ENCODE assay signal across 15 mouse cellular contexts in the genomic region with DNA sequence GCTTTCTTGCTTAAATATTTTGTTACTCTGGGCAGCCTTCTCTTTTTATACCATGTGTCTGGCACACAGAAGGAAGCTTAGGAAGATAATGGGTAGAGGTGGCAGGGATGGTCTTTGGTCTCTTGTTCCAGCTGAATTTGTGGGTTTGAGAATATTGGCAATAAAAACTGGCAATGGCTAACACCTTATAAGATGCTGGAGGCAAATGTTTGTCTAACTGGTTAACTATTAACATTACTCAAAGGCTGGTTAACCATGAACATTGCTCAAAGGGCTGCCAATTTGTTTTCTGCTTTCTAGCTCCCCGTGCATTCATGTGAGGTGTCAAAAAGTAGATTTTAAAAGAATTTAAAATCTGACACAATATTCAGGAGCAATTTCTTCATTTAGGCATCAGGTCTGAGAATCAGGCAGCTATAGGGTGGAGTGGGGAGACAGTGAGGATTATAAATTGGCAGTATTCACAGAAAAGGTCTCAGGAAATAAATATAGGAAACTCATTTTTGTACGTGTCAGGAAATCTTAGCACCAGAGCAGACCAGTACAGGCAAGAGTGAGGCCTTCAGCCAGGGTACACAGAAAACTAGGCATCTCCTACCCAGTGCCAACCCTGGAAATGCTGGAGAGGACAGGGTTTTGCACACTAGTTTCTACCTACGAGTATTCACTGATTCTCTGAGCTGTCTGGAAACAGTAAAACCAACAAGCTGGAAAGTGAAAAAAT.
DNase-seq lines count a peak whose midpoint lies in the region; TF ChIP-seq lines count a peak whose summit lies in the region.
"Had no signal": no experiment of that assay in that cellular context is flagged by ENCODE, and none has a peak within 500 bp of the region (broad histone marks: within the 10 kb centered on the region; RNA-seq: fewer than 3 reads in every experiment).

No protein-coding gene starts in this region.

- TF ChIP-seq POLR2A in small intestine, adult 2 months (IDR thresholded peaks at IDR 0.05; ENCODE audit: low read depth, low read length): no peak

- no peak overlapping the region for H3K4me3 ChIP-seq in layer of hippocampus, adult 2 months
- no peak overlapping the region for H3K4me3 ChIP-seq in small intestine, adult 2 months (ENCODE audit: low read depth, low read length)
- H3K4me3 ChIP-seq: hindbrain, embryonic 10.5 days; lung, embryonic 15.5 days; megakaryocyte, embryonic 14.5 days had no signal

- no peaks in the 10 kb centered on the region for H3K36me3 ChIP-seq in small intestine, adult 2 months (ENCODE audit: control insufficient read depth, insufficient read depth, low read length)
- H3K36me3 ChIP-seq: hindbrain, embryonic 10.5 days; lung, embryonic 15.5 days had no signal

- DNase-seq in layer of hippocampus, adult 2 months (ENCODE audit: low spot score in 2 of 2): no peak
- DNase-seq in layer of hippocampus, adult 9-10 months (ENCODE audit: low spot score): no peak
- DNase-seq in kidney, adult 11 months: peak; percentile 53
- peak; percentile 63 for DNase-seq in kidney, postnatal 14 days
- no peak for DNase-seq in thymus, postnatal 25 days
- DNase-seq in spleen, postnatal 4 days (ENCODE audit: low spot score in 2 of 2): no peak
- no peak for DNase-seq in thymus, adult 18-20 months
- DNase-seq: adrenal gland, adult 8-10 months; cerebellum, adult 9-10 months; forebrain, postnatal 0 days; right cerebral cortex, postnatal 14 days had no signal

- 28% methylated on average over 3 of the region's 3 CpGs for WGBS in small intestine, adult 2 months

- peak overlapping the region; percentile 59 for H3K27ac ChIP-seq in layer of hippocampus, adult 2 months
- H3K27ac ChIP-seq in small intestine, adult 2 months (ENCODE audit: insufficient read depth, low read depth, low read length): peak overlapping the region; percentile 55
- H3K27ac ChIP-seq: hindbrain, embryonic 10.5 days; lung, embryonic 15.5 days had no signal

- no peaks in the 10 kb centered on the region for H3K27me3 ChIP-seq in small intestine, adult 2 months (ENCODE audit: control insufficient read depth, insufficient read depth, low read length)
- H3K27me3 ChIP-seq: lung, embryonic 15.5 days; megakaryocyte, embryonic 14.5 days had no signal

- TF ChIP-seq CTCF in layer of hippocampus, adult 2 months (conservative IDR thresholded peaks at IDR 0.05): no peak
- TF ChIP-seq CTCF in small intestine, adult 2 months (IDR thresholded peaks at IDR 0.05; ENCODE audit: extremely low read depth, insufficient read length, insufficient replicate concordance, low read depth, low read length): no peak

- H3K4me1 ChIP-seq in small intestine, adult 2 months (ENCODE audit: control insufficient read depth, insufficient read depth, insufficient read length, low read length): peaks cover 5% of the 10 kb centered on the region; the same call in 1 of the 2 replicates
- H3K4me1 ChIP-seq: hindbrain, embryonic 10.5 days; lung, embryonic 15.5 days; megakaryocyte, embryonic 14.5 days had no signal

Comparison
In these comparisons a context has a peak if more than half of its experiments do, and no peak if none do; other contexts are left out.
1. DNase-seq: peak in kidney, adult 11 months (single experiment) and kidney, postnatal 14 days (single experiment); none in layer of hippocampus, adult 2 months (0 of 2), layer of hippocampus, adult 9-10 months (single experiment), thymus, postnatal 25 days (single experiment), spleen, postnatal 4 days (0 of 2) and thymus, adult 18-20 months (0 of 2).